Mouse (Mus musculus) lung, adult 18-20 months (tissue): ENCODE measurements around the gene Nfic.

Experiments used
- DNase-seq, 2 experiments: peaks; one replicate each; pipeline ENCODE4 v3.0.0; 2022; ENCODE audit warnings: mixed read lengths in 2 of 2

Nfic gene

DNA sequence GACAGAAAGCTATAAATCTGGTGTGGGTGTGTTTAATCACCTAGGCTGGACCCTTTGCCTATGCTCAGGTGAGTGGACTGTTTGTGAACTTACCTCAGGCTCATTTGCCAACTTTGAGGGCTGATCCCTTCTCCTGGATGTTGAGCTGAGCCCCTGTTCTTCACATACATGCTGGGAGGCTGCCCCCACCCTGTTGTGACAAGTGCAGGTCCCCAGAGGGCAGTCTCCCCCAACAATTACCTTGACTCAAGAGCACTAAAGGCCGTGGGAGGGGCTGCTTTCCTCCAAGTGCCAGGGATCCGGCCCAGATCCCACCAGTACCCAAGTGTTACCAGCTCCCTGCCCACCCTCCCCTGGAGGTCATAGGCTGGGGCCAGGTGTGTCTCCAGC is 29.6 kb upstream of the Nfic start:
- DNase-seq = no peak

DNA sequence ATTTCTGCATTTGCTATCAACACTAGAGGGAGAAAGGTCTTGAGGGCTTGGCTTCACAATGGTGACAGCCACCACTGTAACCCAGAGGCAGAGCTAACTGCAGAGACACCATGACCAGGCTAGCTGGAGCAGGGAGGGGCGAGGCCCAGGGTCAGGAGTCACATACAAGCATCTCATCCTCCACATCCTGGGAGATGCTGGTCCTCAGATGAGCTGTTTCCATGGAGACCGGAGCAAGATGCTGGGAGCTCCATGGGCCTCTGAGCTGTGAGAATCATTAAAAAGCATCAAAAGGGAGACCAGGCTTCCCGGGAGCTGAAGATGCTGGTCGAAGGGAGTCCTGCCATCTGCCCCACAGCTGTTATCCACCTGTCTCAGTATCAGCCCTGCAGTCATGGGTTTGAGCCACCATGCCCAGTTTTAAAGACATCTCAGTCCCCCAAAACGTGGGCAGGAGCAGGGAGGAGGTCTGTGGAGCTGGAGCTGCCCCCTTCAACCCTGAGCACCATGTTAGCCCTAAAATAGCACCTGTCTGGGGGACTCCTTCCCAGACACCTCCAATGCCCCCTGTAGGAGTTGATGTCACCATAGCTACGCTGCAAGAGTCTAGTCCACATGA is 29.1 kb upstream of the Nfic start:
- DNase-seq = no peak

DNA sequence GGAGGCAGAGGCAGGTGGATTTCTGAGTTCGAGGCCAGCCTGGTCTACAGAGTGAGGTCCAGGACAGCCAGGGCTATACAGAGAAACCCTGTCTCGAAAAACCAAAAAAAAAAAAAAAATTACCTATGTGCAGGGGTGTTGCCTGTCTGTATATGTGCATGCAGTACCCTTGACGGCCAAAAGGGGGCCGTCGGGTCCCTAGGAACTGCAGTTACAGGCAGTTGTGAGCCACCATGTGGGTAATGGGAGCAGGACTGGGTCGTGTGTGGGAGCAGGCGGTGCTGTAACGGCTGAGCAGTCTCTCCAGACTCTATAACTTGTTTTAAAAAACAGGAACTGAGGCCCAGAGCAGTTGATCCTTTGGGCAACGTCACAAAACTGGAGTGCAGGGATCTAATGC is 28.5 kb upstream of the Nfic start:
- no peak for DNase-seq

DNA sequence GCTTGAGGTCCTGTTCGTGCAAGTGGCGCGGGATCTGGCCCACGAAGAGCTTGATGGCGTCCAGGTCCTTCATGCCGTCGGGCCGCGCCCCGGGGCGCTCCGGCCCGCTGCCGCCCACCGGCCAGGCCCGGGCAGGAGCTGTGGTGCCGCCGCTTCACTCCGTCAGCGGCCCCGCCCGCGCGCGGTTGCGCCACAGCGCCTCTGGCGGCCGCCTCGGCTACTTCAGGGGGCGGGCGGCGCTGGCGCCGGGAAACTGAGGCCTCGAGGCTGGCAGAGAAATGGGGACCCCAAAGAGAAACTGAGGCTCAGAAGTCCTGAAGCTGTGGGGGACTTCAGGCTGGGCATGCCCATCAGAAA is 27.1 kb upstream of the Nfic start, which contains the start of gene Celf5:
TSS of gene Celf5 (minus strand) at position 177 of the 357 bp plus-strand sequence.
- DNase-seq = peak; percentile 39 to 52

DNA sequence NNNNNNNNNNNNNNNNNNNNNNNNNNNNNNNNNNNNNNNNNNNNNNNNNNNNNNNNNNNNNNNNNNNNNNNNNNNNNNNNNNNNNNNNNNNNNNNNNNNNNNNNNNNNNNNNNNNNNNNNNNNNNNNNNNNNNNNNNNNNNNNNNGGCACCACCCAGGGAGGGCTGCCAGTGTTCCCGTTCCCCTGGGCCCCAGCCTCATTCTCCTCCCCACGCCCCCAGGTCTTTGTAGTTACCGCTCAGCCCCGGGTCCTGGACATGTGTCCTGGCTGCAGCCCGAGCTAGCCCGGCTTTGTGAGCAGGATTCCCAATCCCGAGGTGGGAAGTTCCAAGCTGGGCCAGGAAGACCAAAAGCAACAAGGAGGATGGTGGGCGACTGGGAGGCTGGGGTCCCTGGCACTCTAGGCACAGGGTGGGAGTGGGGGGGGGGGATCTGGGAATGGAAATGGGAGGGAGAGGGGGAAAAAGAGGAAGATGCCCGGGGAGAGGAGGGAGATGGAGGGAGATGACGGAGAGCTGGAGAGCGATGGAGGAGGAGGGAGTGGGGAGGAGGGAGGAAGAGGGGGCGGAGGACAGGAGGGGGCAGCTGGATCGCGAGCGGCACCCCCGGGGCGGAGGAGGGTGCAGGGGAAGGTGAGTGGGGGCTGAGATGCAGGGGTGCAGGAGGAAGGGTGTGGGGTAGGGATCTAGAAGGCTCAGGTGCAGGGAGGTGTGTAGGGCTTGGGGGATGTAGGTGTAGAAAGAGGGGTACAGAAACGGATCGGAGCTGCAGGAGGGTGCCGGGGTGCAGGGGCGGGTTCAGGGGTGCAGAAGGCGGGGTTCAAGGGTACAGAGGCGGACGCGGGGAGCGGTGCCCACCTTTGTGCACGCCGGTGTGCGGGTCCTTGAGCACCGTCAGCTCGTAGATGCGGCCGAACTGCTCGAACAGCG is 26.4 kb upstream of the Nfic start:
- DNase-seq = no peak

DNA sequence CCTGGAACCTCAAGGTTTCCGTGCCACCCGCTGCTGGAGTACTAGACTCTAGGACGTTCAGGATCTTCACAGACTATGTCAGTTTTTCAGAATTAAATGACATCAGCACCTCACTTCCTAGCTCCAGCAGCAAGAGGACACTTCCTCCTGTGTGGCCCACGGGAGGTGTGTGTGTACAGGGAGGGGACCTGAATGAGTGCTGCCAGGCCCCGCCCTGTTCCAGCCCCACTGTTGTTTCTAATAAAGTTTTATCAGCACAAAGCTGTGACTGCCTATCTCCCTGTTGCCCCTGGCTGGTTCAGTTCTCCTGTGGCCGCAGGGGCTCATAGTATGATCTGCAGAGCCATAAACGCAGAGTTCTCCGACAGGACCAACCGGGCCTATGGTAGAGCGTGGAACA is 19.0 kb upstream of the Nfic start:
- no peak for DNase-seq

DNA sequence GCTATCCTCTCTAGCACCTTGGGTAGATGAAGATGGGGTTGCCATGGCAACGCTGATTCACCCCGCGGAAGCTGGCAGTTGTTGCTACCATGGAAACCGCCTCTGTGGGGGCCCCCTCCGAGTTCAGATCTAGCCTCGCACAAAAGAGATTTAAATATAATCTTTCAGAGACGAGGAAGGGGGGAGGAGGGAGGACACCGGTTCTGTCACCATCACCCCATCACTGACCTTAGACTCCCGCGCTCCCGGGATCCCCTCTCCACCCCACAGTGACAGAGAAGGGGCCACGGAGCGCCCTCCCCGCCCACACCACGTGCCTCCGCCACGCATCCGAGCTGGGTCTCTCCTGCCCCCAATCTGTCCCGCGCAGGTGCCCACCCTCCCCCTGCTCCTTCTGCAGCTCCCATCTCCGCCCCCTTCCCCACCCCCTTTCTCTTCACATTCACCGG is 17.6 kb upstream of the Nfic start:
- no peak for DNase-seq

DNA sequence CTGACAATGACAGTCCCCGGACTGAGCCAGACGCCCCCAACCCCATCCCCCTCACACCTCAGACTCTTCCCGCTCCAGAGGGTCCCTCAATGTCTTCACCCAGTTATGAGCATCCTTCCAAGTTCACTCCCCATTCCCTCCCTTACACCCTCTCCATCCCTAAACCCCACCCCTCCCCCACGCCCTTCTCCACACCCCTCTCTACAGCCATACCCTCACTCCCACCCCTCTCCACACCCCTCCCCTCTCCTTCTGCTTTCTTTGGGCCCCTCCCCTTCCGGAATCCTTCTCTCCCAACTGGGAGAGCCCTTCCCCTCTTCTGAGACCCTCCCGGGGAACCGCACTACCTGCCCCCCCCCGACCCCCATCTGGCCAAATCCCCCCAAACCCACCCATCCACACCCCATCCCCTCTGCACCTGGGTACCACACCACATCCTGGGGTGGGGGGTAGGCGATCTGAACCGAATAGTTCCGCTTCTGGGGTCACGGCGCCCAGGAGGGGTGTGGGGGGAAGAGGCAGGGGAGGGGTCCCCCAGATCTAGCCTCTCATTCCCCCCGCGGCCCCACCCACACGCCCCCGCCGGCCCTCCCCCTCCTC is 17.1 kb upstream of the Nfic start:
- DNase-seq = no peak

DNA sequence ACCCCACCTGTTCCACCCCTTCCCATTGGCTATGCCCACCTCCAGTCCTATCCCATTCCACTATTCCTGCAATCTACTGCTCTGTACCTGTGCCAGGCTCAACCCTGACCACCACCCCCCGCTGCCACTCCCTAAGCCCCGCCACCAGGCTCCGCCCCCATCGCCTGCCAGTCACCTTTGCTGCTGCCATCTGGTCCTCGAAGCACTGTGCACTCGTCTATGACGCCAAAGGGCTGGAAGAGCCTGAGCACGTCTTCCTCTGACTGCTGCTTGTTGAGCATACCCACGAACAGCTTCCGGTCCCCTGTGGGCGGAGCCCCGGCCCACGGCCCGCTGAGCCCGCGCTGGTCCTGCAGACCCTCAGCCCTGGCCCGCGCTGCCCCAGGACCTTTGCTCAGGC is 15.0 kb upstream of the Nfic start:
- DNase-seq = no peak

DNA sequence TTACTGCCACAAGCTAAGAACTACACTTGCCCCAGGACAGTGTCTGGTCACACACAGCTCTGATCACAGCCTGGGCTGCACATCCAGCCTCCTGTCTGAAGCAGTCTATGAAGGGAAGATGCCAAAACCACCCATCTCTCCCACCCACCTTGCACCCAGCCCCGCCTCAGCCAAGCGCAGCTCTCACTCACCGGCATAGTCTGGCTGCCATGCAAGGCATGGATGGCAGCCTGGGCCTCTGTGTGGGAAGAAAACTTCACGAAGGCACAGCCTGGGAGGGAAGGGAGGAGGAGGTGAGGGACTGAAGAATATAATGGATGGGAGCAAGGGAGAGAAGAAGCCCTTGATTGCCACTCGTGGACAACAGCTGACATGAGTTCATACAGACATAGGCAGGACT is 13.8 kb upstream of the Nfic start:
- DNase-seq = no peak

DNA sequence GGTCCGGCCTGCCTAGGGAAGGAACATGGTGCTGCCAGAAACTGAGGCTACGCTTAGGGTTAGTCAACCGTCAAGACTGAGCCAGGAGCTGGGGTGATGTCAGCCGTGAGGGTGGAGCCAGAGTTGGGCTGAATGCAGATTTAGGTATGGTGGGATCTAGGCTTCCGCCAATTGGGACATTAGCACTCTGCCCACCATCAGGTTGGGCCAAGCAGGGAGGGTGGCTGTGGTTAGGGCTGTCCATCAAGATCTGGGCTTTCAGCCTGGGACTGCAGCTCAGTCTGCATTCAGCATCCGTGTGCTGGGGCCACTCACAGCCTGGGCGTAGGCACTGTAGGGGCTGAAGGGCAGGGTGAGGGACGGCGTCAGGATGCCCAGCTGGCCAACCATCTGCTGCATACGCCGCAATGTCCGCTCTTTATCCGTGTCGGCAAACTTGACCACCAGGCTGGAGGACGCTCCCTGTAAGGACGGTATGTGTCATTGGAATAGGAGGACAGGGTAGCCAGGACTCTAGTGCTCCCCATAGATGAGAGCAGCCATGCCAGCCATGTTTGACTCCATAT is 12.3 kb upstream of the Nfic start:
- DNase-seq = no peak

DNA sequence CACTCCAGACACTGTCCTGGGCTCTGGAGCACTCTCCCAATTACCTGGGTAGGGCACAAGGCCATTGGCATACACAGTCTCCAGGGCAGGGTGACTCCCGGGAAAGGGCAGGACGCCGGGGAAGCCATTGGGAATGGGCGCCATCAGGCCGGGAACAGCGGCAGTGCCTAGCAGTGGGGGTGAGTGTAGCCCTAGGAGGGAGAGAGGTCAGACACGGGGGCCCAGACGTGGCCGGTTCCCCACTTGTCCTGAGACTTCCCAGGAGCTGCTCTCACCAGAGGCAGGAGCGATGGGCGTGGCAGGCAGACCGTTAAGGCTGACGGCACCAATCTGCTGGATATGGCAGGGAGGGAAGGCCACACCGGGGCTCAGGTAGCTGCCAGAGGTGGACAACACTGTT is 11.4 kb upstream of the Nfic start:
- DNase-seq = no peak

DNA sequence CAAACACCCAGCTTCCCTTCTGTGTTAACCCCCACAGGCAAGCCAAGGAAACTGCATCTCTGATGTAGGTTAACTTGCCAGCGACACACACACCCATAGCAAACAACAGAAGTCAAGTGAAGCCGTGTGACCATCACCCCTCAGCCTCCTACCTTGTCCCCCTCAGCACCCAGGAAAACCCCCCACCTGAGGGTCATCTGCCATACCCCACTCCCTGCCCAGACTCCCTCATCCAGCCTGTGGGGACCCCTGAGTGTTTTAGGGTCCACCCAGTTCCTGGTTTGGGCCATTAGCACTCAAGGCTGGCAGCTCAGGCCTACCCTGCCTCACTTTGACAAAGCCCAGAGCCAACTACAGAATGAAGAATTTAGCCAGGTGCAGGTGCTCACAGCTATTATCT is 10.6 kb upstream of the Nfic start:
- no peak for DNase-seq

DNA sequence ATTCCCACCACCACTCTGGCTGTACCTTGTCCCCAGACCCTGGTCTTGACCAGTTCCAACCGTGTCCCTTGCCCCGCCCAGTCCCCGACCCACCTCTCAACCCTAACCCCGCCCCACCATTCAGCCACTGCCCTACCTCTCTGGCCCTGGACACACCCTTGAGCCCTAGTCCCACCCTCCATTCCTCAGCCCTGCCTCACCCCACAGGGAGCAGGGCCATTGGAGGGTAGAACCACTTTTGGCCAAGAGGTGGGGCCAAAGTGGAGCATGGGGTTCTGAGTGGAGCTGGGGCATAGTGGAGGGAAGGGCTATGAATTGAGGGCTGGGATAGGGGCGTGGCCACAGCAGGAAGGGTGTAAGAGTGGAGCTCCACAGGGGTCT is 9.8 kb upstream of the Nfic start:
- peak; percentile 40 to 48 for DNase-seq

DNA sequence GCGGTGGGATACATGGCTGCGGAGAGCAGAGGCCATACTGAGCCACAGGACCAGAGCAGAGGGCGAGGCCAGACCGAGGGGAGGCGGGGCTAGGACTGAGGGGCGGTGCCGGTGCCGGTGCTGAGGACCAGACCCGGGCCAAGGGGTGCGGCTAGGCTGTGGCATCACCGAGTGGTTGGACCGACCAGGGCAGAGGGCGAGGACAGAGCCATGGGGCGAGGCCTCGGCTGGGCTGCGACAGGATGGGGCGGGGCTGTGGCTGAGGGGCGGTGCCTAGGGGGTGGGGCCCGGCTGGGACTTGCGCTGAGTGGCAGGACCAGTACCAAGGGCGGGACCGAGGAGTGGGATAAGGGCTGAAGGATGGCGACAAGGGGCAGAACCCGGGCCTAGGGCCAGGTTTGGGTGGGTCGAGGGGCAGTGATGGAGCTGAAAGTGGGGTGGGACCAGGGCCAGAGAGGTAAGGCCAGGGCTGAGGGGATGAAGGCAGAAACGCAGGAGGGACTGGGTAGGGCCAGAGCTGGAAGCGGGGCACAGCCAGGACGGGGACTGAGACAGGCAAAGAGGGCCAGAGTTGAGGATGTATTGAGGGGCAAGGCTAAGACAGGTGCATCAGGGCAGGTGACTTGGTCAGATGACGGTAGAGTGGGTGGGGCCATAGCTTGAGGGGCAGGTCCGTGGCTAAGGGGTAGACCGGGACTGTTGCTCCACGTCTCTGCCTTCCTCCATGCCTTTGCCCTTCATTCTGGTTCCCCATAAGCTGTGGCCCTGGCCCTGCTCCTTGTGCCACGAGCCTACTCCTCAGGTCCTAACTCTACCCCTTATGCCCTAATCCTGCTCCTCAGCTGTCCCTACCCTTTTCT is 9.2 kb upstream of the Nfic start:
- DNase-seq = peak; percentile 70 to 76

DNA sequence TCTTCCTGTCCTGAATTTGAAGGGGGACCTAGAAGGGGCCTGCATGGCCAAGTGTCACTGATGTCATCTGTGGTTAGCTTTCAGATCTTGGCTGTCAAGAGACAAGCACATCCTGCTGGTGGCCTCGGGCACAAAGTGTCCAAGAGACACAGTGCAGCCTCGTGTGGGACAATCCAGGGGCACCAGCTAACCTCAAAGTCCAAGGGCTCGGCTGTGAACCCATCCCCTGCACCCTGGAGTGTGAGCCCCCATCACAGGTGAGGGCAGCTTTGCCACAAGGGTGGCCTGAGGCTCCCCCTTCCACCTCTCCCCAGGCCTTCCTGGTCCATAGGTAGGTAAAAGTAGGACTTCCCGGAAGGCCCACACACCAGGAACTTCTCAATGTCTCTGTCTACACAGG is 8.1 kb upstream of the Nfic start:
- DNase-seq = no peak

DNA sequence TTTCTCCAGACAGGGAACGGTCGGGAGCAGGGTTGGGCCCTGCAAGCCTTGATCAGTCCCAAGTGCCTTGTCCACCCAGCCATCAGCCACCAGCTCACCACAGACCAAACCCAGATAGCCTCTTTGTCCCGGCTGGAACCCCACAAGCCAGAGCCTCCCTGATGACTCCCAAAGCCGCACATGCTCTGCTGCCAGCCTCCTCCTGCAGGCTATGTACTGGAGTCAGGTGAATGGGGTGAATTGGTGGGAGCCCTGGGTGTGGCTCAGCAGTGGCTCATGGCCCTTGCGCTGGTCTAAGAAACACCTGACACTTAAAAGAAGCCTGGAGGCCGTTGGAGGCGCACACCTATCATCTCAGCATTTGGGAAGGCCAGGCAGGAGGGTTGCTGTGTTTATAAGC is 7.5 kb upstream of the Nfic start:
- no peak for DNase-seq

DNA sequence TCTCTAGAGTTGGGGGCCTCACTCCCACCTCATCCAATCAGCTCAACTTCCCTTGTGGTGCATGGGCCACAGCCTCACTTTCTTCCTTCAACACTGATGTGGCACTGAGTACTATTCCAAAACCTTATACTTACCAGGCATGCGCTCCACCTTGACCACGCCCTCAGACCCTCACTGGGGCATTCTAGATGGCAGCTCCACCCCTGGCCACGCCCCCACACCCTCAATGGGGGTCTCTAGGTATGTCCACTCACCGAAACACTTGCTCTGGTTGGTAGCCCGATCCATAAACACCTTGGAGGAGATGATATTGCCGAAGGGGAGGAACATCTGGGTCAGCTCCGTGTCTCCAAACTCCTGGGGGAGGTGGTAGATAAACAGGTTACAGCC is 7.0 kb upstream of the Nfic start:
- DNase-seq = peak in 1 of 2 experiments; percentile 31

DNA sequence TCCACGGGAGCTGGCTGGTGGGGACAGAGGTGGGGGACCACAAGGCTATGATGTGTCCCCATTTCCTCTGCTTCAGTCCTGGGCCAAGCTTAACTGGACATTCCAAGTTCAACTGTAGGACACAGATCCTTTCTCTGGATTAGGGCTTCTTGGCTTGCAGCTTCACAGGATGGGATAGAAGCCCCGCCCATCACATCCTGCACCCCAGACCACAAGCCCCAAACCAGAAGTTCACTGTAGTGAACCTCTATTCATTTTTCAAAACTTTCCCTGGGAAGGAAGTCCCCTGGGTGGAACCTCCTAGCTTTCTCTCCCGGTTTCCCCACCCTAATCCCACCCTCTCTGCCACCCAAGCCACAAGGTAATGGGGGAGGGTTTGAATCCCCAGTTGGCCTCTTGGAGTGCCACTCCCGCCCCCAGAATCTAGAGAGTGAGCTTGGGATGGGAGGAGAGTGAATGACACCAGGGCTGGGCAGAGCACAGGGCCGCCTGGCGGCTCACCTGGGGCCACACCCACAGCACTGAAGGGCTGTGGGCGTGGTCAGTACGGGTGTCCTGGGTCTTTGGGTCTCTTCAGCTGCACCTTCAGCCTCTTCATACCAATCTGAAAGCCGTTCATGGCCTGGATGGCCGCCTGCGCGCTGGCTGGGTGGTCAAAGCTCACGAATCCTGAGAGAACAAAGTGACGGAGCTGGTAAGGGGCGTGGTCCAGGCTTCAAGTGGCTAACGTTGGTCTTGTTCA is 6.4 kb upstream of the Nfic start:
- DNase-seq = no peak

DNA sequence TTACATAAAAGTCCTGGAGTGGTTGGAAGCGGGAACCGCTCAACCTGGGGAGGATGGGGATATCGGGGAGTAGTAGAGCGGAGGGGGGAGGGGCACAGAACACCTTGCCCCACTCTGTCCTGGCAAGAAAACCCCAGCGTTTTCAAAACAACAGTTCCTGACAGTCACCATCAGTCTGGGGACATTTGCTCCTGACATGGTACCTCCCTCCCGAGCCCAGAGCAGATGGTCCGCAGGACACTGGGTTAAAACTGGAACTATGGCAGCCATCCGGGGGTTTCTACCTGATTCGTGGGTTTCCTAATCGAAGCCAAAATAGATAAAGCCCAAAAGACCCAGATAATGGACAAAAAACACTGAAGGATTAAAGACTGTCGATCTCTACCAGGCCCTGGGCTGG is 5.5 kb upstream of the Nfic start:
- DNase-seq = no peak

DNA sequence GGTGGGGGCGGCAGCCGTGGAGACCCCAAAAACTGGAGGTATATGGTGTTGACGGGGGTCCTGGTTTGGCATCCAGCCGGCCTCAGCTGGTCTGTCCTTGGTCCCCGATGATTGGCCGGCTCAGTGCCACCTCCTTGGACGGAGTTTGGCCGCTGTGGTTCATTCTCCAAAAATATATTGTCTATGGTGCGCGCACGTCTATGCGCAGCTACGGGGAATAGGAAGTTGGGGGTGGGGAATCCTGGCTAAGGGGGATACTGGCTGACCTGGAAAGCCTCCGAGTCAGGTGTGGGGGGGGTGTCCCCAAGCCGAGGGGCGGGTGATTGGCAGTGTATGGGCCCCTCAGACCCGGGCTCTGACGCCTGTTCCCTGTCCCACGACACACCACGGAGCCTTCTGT is 5.0 kb upstream of the Nfic start:
- DNase-seq = no peak

DNA sequence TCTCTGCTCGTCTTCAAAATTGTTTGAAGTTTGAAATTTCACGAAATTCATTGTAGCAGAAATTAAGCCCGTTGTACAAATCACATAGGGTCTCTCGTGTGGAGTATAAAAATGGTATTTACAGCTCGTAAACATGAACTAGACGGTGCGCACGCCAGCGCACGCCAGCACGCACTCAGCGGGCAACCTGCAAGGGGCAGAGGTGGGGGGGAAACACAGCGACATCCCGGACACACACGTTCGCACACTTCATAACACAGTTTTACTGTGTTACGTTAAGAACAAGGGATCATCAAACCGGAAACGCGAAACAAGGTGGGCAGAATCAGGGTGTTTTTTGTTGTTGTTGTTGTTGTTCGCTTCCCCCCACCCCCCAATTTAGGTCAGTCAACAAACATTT is 4.0 kb upstream of the Nfic start:
- DNase-seq = no peak
